Mouse (Mus musculus): ENCODE data around the gene Dcaf17.

GRCm38 (mm10) chr2:71026787-71027186 lies 28.3 kb upstream of the Dcaf17 start:
- TF ChIP-seq CTCF (IDR thresholded peaks at IDR 0.05; ENCODE audit: extremely low read depth, insufficient read depth, insufficient read length, insufficient replicate concordance): no peak
- no peak for TF ChIP-seq POLR2A (IDR thresholded peaks at IDR 0.05; ENCODE audit: low read depth, low read length)
